Mouse (Mus musculus): ENCODE measurements around the gene Stac2. TPM values are rescaled to one million over a fixed set of nuclear protein-coding genes. Genes with fewer than 3 reads are reported as not detected.

The Stac2 gene
- polyA plus RNA-seq, 1 experiment = 7.3 TPM

DNA sequence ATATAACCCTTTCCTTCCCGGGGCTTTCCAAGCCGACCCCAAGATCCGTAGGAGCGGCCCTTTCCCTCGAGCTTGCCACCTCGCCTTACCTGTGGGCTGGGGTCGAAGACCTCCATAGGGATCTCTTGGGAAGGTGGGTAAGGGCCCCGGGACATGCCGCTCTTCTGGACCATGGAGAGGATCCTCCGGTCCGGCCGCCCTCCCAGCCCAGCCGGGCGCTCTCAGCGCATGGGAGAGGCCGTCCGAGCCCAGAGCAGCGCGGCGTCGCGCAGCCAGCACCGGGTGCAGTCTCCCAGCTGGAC, 31.1 kb downstream of the Stac2 start:
- TF ChIP-seq POLR2A (IDR thresholded peaks at IDR 0.05; ENCODE audit: control insufficient read depth, low read depth, low read length) (no peak), CTCF (IDR thresholded peaks at IDR 0.05; ENCODE audit: control insufficient read depth, insufficient read depth, insufficient replicate concordance, low read depth, low read length) (no peak)
- Histone ChIP-seq H3K36me3 (ENCODE audit: control insufficient read depth, insufficient read depth, low read length) (no peaks in the 10 kb centered on the region), H3K4me3 (ENCODE audit: control insufficient read depth, low read depth, low read length) (peak overlapping the region; percentile 85), H3K27ac (ENCODE audit: control insufficient read depth, insufficient read depth, low read depth, low read length) (peak overlapping the region; percentile 76), H3K4me1 (ENCODE audit: control insufficient read depth, insufficient read depth, low read length) (peaks cover 17% of the 10 kb centered on the region), H3K27me3 (ENCODE audit: control insufficient read depth, insufficient read depth, low read length) (no peaks in the 10 kb centered on the region)

DNA sequence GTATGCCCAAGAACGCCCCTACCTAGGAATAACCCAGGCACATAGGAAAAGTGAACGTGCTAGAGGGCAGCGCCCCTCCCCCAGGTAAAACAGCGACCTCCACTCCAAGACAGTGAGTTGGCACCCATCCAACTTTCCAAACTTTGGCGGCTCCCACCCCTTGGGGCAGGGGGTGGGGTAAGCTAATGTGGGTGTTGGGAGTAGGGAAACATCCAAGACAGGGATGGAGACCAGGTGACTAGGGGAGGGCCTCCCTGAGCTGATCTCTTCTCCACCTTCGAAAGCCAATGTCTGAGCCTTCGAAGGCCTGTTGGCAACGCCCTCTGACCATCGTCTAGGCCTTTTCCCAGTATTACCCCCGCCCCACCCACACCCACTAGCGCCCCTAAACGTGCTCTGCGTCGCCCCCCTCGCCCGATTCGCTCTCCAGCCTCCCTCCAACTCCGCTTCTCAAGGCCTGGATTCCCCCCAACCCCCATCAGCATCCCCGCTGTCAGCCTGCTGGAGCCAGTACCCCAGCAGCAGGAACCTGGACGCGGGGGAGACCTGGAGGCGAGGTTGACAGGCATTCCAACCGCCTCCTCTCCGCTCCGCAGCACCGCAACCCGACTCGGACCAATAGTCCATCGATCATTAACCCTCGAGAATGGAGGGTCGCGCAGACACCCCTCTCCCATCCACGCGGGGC, 31.6 kb downstream of the Stac2 start:
- peaks cover 17% of the 10 kb centered on the region for H3K4me1 ChIP-seq (ENCODE audit: control insufficient read depth, insufficient read depth, low read length)
- H3K27ac ChIP-seq (ENCODE audit: control insufficient read depth, insufficient read depth, low read depth, low read length) = peak overlapping the region; percentile 76
- no peaks in the 10 kb centered on the region for H3K27me3 ChIP-seq (ENCODE audit: control insufficient read depth, insufficient read depth, low read length)

DNA sequence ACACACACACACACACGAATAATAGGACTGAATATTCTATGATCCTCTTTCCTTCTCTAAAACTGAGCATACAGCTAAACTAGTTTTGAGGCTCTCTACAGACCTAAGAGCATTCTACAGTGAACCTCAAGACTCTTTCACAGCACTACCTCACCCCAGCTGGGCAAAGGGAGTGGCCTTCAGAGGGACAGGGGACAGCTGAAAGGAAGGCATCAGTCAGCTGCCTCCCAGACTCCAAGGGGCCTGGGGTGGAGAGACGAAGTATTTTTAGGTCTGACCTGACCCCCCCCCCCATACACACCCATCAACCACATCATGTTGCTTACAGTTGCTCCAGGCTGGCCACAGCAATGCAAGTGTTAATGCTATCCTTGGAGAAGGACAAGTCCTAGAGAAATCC, 32.1 kb downstream of the Stac2 start:
- no peaks in the 10 kb centered on the region for H3K27me3 ChIP-seq (ENCODE audit: control insufficient read depth, insufficient read depth, low read length)
- H3K27ac ChIP-seq (ENCODE audit: control insufficient read depth, insufficient read depth, low read depth, low read length) = no peak overlapping the region
- H3K4me3 ChIP-seq (ENCODE audit: control insufficient read depth, low read depth, low read length) = peak overlapping the region; percentile 85
- H3K4me1 ChIP-seq (ENCODE audit: control insufficient read depth, insufficient read depth, low read length) = peaks cover 17% of the 10 kb centered on the region
- H3K36me3 ChIP-seq (ENCODE audit: control insufficient read depth, insufficient read depth, low read length) = no peaks in the 10 kb centered on the region
- TF ChIP-seq CTCF (IDR thresholded peaks at IDR 0.05; ENCODE audit: control insufficient read depth, insufficient read depth, insufficient replicate concordance, low read depth, low read length) (no peak), POLR2A (IDR thresholded peaks at IDR 0.05; ENCODE audit: control insufficient read depth, low read depth, low read length) (no peak)

More for the DNA sequence above, 31.6 kb downstream of the Stac2 start:
- H3K36me3 ChIP-seq (ENCODE audit: control insufficient read depth, insufficient read depth, low read length) = no peaks in the 10 kb centered on the region
- TF ChIP-seq CTCF (IDR thresholded peaks at IDR 0.05; ENCODE audit: control insufficient read depth, insufficient read depth, insufficient replicate concordance, low read depth, low read length) (no peak), POLR2A (IDR thresholded peaks at IDR 0.05; ENCODE audit: control insufficient read depth, low read depth, low read length) (no peak)
- H3K4me3 ChIP-seq (ENCODE audit: control insufficient read depth, low read depth, low read length) = peak overlapping the region; percentile 85

DNA sequence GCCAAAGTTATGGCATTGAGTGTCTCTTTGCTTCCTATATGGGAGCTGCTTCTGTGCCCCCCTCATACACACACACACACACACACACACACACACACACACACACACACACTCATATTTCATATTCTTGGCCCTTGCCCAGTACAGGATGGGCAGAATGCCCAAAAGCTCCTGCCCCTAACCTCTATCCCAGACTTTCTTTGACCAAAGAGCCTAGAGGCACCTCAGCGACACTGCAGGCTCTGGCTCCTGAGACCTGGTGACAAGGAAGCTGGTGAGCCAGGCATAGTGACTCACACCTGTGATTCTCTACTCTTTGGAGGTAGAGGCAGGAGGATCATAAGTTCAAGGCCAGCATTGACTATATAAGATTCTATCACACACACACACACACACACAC, 32.6 kb downstream of the Stac2 start:
- Histone ChIP-seq H3K27ac (ENCODE audit: control insufficient read depth, insufficient read depth, low read depth, low read length) (no peak overlapping the region), H3K4me1 (ENCODE audit: control insufficient read depth, insufficient read depth, low read length) (peaks cover 13% of the 10 kb centered on the region), H3K36me3 (ENCODE audit: control insufficient read depth, insufficient read depth, low read length) (no peaks in the 10 kb centered on the region), H3K27me3 (ENCODE audit: control insufficient read depth, insufficient read depth, low read length) (no peaks in the 10 kb centered on the region), H3K4me3 (ENCODE audit: control insufficient read depth, low read depth, low read length) (peak overlapping the region; percentile 39)
- TF ChIP-seq CTCF (IDR thresholded peaks at IDR 0.05; ENCODE audit: control insufficient read depth, insufficient read depth, insufficient replicate concordance, low read depth, low read length) (no peak), POLR2A (IDR thresholded peaks at IDR 0.05; ENCODE audit: control insufficient read depth, low read depth, low read length) (no peak)

DNA sequence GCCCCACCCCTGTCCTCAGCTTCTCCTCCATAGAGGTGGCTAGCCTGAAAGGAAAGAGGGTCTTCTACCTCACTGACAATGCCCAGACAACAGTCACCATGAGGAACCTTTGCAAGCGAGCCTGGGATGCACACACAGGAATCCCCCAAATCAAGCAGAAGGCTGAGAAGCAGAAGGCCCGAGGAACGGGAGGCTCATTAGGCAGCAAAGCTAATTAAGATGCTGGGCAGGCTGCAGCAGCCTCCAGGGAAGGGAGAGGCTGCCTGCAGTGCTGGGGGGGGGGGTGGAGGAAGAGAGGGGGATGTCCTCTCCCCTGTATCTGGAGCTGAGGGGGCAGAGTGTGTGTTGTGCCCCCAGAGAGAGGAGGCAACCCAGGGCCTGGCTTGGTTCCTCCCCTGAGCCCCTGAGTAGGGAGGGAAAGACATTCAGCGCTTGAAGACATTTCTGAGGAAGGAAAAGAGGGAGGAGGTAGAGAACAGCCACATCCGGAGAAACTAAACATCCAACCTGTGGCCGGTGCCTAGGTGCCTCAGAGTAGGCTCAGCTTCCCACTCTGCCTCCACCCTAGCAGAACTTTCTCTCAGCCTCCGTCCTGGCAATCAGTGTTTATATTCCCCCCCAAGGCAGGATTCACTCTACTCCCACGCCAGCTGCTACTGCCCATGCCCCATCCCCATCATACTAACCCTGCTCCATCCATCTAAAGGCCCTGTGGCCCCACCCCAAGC, 33.2 kb downstream of the Stac2 start:
- Histone ChIP-seq H3K4me3 (ENCODE audit: control insufficient read depth, low read depth, low read length) (peak overlapping the region; percentile 39; the same call in 1 of the 2 replicates), H3K27ac (ENCODE audit: control insufficient read depth, insufficient read depth, low read depth, low read length) (no peak overlapping the region), H3K36me3 (ENCODE audit: control insufficient read depth, insufficient read depth, low read length) (no peaks in the 10 kb centered on the region), H3K4me1 (ENCODE audit: control insufficient read depth, insufficient read depth, low read length) (peaks cover 12% of the 10 kb centered on the region), H3K27me3 (ENCODE audit: control insufficient read depth, insufficient read depth, low read length) (no peaks in the 10 kb centered on the region)
- no peak for TF ChIP-seq CTCF (IDR thresholded peaks at IDR 0.05; ENCODE audit: control insufficient read depth, insufficient read depth, insufficient replicate concordance, low read depth, low read length)
- TF ChIP-seq POLR2A (IDR thresholded peaks at IDR 0.05; ENCODE audit: control insufficient read depth, low read depth, low read length) = no peak

DNA sequence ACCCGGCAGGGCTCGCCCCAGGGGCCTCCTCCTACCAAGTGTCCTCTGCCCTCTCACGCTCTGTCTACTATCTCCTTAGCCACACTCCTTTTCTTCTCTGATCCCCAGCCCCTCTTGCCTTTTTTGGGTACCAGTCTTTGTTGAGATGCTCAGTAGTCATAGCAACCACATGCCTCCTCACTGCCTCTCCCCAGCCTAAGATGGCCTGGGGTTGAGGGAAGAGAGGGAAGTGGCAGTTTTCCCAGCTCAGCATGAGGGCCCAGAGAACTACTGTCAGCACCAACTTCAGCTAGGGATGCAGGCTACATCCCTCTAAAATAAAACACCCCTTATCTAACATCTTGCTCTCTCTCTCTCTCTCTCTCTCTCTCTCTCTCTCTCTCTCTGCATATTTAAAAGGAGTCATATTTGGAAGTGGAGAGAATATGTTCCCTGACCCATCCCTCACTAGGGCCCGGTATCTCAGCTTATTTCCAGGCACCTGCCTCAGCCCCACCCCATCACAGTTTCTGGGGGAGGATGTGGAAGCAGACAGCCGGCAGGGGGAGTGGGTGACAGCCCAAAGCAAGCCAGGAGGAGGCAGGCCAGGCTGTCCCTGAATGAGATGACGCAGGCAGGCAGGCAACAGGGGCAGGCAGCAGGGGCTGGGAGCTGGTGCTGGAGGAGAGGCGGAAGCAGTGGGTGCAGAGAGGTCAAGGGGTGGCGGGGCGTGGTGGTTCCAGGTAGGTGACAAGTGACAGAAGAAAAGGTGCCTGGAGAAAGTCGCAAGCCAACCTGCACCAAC, 34.2 kb downstream of the Stac2 start:
- peaks cover 12% of the 10 kb centered on the region for H3K4me1 ChIP-seq (ENCODE audit: control insufficient read depth, insufficient read depth, low read length)
- no peak for TF ChIP-seq CTCF (IDR thresholded peaks at IDR 0.05; ENCODE audit: control insufficient read depth, insufficient read depth, insufficient replicate concordance, low read depth, low read length)
- TF ChIP-seq POLR2A (IDR thresholded peaks at IDR 0.05; ENCODE audit: control insufficient read depth, low read depth, low read length) = no peak
- no peaks in the 10 kb centered on the region for H3K36me3 ChIP-seq (ENCODE audit: control insufficient read depth, insufficient read depth, low read length)
- no peaks in the 10 kb centered on the region for H3K27me3 ChIP-seq (ENCODE audit: control insufficient read depth, insufficient read depth, low read length)
- H3K4me3 ChIP-seq (ENCODE audit: control insufficient read depth, low read depth, low read length) = no peak overlapping the region
- no peak overlapping the region for H3K27ac ChIP-seq (ENCODE audit: control insufficient read depth, insufficient read depth, low read depth, low read length)

DNA sequence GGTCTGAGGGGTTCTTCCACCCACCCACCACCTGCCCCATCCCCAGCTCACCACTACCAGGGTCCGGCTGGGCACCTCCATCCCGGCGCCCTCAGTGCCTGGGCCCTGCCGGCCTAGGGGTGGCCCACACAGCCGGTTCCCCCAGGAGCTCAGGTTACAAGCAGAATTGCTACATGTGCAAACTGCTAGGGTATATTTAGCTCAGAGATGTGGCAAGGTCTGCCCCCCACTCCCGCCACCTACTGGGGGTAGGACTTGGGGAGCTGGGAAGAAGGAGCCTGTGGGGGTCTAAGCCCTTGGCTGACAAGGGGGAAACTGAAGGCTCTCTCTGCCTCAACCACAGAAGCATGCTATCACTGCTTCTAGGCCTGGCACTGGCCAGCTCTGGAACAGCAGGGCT, 35.0 kb downstream of the Stac2 start:
- Histone ChIP-seq H3K36me3 (ENCODE audit: control insufficient read depth, insufficient read depth, low read length) (no peaks in the 10 kb centered on the region), H3K4me3 (ENCODE audit: control insufficient read depth, low read depth, low read length) (no peak overlapping the region), H3K4me1 (ENCODE audit: control insufficient read depth, insufficient read depth, low read length) (peaks cover 8% of the 10 kb centered on the region), H3K27ac (ENCODE audit: control insufficient read depth, insufficient read depth, low read depth, low read length) (no peak overlapping the region), H3K27me3 (ENCODE audit: control insufficient read depth, insufficient read depth, low read length) (no peaks in the 10 kb centered on the region)
- TF ChIP-seq CTCF (IDR thresholded peaks at IDR 0.05; ENCODE audit: control insufficient read depth, insufficient read depth, insufficient replicate concordance, low read depth, low read length) (no peak), POLR2A (IDR thresholded peaks at IDR 0.05; ENCODE audit: control insufficient read depth, low read depth, low read length) (no peak)
